Mouse (Mus musculus): ENCODE data around the gene Zbtb21.
A peak's percentile ranks its signal among the peaks of the same experiment; 100 is the strongest.
"Not testable (repeated sequence)": the region's sequence is repeated elsewhere in the genome, so short reads cannot be mapped to it uniquely, and the experiment has no call there.

Zbtb21 gene

DNA sequence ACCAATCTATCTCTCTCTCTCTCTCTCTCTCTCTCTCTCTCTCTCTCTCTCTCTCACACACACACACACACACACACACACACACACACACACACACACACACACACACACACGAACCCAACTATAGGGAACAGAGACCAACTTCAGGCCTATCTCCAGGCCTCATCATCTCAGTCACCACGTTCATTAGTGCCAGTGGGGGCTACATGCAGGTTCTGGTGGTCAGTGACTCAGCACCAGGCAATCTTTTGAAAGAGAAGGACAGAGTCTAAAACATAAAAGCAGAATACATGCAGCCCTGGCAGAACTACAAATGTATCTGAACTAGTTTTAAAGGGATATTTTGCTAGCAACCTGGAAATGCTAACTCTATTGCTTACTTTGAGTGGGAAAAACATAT, 15.4 kb downstream of the Zbtb21 start:
- DNase-seq (ENCODE audit: low read depth, low spot score): not testable (repeated sequence)

DNA sequence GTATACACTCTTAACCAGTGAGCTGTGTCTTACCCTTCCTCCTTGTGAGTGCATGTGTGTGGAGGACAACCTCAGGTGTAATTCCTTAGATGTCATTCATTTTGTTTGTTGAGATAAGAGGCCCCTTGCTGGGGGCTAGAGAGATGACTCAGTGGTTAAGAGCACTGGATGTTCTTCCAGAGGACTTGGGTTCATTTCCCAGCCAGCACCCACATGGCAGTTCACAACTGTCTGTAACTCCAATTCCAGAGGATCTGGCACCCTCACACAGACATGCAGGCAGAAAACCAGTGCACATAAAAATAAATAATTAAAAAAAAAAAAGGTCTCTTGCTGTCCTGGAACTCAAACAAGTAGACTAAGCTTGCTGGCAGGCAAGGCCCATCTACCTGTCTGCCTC, 20.6 kb downstream of the Zbtb21 start:
- no peak for DNase-seq (ENCODE audit: low read depth, low spot score)

DNA sequence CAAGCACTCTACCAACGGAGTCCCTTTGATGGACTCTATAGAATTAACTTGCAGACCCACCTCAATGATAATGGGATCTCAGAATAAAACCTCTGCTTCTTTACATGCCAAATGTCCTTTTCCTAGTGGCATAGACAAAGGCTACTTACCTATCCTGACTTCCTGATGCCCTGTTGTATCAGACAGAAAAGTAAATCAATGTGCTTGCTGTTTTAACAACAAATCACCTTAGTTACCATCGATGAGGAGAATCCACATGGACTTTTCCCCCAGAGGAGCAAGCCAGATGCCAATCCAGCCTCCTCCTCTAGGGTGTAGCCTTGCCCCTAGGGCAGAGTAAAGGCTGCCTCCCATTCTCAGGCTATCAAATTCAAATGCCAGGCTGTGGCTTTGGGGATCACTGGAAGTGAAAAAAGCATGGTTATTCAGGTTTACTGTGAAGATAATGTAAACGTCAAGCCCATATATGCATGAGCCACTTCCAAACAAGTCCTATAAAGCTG, 21.9 kb downstream of the Zbtb21 start:
- DNase-seq (ENCODE audit: low read depth, low spot score): no peak

DNA sequence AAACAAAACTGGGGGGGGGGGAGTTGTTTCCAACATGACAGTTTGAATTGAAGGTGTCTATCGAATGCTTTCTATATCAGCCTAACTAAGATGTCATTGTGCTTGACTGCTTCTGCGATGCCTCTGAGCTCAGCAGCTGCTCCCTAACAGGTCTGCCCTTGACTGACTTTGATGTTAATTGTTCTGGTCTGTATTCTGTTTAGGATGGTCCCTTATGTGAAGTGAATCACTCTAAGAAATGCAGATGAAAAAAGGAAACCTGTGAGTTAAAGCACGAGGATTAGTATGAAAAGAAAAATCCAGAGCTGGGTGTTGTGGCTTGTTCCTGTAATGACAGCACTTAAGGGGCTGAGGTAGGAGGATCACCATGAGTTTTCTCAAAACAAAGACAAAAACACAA, 26.6 kb downstream of the Zbtb21 start:
- DNase-seq (ENCODE audit: low read depth, low spot score): no peak

DNA sequence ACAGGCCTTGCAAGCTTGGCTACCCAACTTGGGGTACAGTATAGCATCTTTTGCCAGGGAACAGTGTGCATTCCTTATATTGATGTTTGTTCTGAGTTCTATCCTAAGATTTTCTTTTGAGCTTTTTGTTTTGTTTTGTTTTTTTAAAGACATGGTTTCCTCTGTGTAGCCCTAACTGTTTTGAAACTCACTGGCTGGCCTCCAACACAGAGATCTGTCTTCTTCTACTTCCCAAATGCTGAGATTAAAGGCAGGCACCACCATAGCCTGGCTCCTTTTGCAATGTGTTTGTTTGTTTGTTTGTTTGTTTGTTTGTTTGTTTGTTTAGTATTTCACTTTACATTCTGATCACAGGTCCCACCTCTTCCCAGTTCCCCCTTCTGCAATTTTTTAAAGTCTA, 32.2 kb downstream of the Zbtb21 start:
- no peak for DNase-seq (ENCODE audit: low read depth, low spot score)

DNA sequence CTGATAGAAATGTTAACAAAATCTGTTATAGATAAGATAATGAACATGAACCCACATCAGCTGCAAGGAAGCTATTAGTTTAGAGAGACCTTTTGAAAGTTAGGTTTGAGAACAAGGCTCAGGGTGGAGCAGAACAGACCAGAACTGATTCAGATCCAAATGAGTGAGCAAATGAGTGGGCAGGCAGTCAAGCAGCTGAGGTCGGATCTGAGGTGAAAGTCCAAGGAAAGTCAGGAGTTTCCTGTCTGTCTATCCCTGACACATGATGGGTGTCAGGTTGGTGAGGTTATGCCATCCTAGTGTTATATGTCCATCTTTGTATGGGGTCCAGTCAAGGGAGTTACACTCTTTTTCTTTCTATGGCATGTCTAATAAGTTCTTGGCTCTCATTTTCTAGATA, 32.9 kb downstream of the Zbtb21 start:
- DNase-seq (ENCODE audit: low read depth, low spot score): no peak

DNA sequence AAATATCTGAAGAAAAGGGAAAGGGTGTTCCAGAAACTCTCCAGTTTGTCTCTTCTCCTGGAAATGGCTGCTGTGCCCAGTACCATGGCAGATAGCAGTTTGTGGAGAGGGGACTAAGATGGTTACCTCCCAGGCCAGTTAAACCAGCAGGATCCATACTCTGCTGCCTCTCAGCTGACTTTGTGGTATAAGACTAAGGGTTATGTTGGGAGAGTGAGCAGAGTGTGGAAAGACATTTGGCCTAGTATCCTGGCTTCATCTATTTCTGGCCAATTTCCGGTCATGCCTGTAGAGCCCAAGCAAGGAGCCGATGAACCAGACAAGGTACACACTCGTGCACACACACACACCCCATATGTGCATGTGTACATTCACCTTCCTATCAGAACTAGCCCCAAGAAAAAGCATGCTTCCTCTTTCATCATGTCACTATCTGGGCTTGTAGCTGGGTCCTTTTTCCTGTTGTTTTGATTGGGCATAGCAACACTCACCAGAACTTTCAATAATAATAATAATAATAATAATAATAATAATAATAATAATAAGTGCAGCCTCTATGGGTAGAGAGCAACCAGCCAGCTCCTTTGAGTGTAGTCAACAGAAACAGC, 35.0 kb downstream of the Zbtb21 start:
- no peak for DNase-seq (ENCODE audit: low read depth, low spot score)

DNA sequence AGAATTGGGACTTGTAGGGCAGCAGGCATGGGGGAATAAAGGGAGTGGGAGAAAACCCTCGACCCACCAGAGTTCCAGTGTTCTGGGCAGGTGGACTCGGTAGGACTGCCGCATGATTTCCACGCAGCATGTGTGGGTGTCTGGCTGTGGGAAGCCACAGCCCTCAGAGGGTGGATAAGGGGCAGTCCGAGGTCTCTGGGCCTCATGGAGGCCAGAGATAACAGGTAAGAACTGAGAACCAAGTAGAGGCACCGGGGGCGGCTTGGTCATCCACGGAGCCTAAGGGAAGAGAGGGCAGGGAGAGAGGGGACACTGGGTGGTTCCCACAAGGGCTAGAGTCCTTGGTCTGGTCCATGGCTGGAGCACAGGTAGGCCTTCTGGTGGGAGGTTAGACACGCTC, 36.0 kb downstream of the Zbtb21 start:
- no peak for DNase-seq (ENCODE audit: low read depth, low spot score)

DNA sequence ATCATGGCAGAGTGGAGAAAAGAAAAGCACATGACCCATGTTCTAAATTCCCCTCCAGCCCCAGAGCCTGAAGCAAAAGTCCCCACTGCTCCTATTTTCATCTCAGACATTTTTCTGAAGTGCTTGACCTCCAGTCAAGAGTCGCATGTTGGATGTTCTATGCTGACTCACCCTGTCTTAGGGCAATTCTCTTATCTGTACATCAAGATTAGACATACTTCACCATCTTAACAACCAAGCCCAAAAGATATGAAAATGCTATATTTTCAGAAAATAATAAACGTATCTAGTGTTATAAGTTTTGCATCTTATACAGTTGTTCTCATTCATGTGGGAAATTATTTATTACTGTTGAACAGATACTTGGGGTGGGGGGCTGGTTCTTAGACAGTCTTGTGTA, 36.7 kb downstream of the Zbtb21 start:
- no peak for DNase-seq (ENCODE audit: low read depth, low spot score)

DNA sequence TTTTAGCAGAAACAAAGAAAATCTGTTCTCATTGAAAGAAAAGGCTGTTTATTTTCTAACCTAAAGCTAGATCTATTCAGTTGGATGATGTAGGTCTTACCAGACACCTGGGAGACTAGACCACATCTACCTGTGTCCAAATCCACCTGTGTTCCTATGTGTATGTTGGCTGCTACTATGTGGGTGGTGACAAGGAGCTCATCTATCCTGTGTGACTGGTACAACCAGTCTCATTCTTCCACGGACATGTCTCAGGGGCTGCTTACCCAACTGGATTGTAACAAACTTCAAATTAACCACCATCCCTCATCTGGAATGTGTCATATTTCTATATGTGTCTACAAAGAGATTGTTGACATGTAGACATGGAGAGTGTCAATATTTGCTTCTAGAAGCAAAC, 38.7 kb downstream of the Zbtb21 start:
- DNase-seq (ENCODE audit: low read depth, low spot score): no peak

DNA sequence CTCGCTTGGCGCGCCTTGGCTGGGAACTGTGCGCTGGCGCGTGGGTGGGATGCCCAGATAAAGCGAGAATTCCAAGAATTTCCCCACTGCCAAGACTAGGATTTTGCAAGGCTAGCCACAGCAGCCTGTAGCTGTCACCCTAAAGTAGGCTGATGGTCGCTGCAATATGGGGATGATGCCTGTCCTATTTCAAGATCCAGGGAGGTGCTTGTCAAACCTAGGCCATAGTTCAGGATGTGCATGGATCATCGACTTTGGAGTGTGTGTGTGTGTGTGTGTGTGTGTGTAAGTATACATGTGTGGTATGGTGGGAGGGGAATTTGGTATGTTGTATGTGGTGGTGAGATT, 39.7 kb downstream of the Zbtb21 start:
- DNase-seq (ENCODE audit: low read depth, low spot score): no peak

DNA sequence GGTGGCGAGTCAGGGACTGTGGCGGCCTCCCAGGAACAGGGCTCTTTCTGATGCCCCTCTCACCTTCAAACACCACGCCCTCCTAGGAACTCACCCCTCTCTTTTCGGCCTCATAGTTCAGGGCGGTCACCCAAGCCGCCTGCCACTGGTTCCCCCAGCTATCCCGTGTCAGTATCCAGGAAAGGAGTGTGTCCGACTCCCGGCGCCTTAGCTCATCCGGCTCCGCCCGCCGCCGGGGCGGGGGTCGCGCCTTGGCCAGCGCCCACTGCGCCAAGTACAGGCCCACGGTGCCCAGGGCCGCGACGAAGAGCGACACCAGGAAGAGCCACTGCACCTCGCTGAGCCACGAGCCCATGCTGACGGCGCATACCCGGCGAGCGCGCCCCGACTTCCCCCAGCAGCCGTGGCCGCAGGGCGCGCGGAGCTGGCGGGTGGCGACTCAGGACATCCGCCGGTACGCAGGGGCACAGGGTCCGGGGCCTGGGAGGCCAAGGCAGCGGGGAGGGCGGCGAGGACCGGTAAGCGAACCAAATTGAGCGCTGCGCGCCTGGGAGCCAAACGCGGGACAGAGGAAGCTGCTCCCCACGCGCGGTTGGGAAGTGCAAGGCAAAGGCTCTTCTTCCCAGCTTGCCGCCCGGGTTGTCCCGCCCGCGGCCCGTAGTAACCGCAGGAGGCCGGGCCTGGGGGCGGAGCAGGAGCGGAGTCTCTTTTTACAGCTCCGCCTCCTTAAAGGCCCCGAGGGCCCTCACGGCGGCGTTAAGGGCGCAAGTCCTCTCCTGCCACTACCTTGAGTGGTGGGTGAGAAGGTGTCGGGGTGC, 40.3 kb downstream of the Zbtb21 start:
- DNase-seq (ENCODE audit: low read depth, low spot score): peak; percentile 85

DNA sequence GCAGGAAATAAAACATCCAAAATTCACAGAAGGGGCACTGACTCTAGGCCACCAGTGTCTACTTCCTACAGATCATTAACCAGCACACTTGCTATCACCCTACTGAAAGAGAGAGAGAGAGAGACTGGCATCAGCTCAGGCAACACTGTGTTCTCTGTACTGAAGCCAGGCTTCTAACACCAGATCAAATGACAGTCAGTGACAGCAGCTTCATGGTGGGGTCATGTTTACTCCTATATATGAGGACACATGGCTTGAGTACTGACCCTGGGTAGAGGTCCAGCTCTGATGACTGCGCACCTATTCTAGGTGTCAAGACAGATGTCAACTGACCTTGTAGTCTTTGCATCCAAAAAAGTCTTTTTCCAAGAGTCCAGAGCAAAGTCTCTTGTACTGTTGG, 41.8 kb downstream of the Zbtb21 start:
- DNase-seq (ENCODE audit: low read depth, low spot score): no peak

DNA sequence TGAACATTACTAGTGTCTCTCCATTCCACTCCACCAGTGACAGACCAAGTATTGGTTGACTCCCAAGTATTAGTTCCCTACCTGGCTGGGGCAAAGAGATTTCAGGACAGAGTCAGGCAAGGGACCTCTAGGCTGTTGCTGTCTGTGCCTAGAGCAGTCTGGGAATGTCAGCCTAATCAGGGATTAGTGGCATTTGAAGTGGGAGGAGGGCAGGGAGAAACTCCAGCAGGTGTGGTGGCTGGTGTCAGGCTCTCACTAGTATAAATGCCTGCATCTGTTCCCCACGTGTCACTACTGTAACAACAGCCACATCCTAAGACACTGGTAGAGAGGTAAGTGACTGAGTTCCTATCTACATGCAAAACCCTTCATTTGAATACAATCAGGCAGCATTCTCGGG, 42.6 kb downstream of the Zbtb21 start:
- no peak for DNase-seq (ENCODE audit: low read depth, low spot score)

DNA sequence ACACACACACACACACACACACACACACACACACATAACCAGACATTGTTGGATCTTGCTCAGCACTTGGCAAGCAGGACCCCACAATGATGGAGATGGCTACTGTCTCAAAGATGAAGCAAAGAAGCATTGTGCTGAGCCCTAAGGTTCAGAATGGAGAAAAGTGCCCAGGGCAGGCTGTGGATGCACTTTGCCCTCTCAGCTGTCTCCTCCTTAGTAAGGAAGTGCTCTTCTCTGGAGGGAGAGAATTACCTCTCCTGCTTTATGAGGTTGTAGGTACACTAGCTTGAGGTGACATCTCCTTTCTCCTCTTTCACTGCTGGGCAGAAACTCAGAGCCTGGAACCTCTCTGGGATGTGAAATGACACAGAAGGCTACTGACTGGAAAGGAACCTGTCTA, 49.5 kb downstream of the Zbtb21 start:
- no peak for DNase-seq (ENCODE audit: low read depth, low spot score)

DNA sequence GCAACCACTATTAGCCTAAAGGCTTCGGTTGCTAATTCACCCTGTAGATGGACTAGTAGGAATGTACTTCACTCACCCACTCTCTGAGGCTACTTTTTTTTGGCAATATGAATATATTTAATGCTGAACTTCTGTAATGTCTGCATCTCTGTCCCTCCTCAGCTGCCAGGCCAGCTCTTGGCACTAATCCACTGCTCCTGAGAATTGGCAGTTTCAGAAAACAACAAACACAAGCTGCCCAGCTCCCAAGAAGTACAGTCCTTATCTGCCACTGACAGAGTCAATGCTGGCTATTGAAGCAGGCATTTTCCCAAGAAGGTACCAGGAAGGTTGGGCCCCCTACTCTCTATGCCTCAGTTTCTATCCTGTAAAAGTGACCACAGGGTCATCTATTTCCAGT, 53.1 kb downstream of the Zbtb21 start:
- no peak for DNase-seq (ENCODE audit: low read depth, low spot score)

DNA sequence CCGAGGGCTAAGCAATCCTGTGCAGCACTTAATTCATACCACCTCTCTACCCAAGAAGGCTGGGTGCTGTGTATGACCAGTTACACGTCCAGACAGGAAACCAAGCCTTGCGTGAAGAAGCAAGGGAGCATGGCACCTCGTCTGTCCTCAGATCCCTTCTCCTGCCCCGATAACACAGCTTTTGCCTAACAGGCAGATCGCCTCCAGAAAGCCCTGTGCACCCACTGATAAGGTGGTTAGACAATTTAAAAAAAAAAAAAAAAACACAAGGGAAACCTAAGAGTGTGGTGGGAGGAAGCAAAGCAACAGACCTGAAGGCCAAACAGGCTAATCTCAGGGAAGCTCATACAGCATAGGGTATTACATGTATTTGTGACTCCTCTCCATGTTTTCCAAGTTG, 54.9 kb downstream of the Zbtb21 start:
- DNase-seq (ENCODE audit: low read depth, low spot score): no peak

DNA sequence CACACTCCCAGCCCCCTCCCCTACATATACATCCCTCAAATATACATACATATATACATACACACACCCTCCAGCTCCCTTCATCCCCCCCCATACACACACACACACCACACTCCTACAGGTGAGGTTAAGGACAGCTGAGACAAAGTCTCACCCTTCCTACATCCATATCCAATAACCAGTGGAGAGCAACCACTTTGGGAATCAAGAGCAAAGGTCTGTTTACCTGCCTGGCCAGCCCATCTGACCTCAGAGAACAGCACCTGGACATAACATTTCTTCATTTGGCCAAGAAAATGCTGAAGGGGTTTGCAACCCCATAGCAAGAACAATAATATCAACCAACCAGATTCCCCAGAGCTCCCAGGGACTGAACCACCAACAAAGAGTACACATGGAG, 56.1 kb downstream of the Zbtb21 start:
- DNase-seq (ENCODE audit: low read depth, low spot score): no peak

DNA sequence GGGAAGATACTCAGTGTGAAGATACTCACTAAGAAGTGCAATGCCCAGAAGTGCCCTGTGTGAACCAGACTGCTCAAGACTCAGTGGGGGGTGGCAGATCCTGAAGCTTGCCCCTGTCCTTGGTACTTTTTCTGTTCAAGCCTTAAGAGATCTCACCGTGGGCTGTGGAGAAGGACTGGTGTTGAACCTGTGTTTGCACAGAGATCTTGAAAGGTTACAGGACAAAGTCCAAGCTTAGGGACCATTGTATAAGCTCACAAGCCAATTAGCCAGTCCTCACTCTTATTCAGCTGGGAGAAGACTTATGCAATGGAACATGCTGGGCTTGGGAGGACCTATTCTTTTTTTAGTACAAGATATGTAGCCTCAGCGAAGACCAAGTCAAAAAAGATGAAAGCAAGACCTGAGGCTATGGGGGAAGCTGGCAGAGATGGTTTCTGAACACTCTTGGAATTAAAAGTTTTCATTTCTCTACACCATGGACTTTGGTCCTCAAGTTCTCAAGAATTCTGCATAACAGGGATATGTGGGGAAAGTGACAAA, 56.9 kb downstream of the Zbtb21 start:
- DNase-seq (ENCODE audit: low read depth, low spot score): no peak

DNA sequence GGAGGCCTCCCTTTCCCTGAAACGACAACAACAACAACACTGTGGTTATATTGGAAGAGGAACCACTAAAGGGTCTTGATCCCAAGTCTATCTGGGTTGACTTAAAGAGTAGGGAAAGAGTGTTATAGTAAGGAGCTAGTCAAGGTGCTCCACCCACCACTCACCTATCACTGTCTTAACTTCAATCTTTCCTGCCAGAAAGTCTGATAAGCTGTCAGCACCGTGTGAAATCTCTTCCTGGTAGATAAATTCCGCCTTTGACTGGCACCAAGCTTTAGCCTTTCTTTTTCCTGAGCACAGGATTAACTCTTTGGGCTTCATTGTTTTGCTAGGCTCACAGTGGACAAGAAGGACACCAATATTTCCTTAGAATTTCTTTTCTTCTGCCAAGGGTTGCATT, 58.4 kb downstream of the Zbtb21 start:
- DNase-seq (ENCODE audit: low read depth, low spot score): no peak

DNA sequence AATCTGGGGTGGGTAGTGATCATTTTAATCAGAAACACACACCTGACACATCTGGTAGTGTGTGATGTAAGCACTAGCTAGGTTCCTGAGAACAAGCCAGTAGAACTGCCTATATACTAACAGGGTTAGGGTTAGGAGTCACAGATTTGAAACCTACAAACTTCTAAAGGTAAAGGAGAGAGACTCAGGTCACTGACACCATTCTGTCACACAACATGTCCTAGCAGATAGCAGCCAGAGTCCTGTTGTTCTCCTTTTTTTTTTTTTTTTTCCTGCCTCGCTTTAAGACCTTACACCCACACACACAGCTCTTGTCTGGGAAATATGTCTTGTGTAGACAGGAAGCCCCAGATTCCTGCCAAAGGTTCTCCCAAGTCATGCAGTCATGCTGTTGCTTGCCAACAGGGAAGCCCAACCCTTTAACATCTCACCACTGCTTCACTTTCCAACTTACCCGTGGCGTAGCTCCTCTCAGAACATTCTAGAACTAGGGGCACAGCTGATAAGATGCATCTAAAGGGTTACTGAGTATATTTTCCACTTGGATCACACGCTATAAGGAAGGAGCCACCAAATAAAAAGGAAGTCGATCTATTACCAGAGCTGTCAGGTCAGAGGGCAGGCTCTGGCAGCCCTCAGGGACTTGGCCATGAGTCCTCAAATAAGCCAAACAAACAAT, 64.9 kb downstream of the Zbtb21 start:
- no peak for DNase-seq (ENCODE audit: low read depth, low spot score)

Data from CD4-positive helper T cell, adult 2 months (primary cell).